Mouse (Mus musculus): ENCODE results near the gene Sec1. TPM values are rescaled to one million over a fixed set of nuclear protein-coding genes. Genes with fewer than 3 reads are reported as not detected.
A peak's percentile ranks its signal among the peaks of the same experiment; 100 is the strongest.

Sec1 gene
- polyA plus RNA-seq, 1 experiment from 2014 or later = 0.04 TPM

GRCm38 (mm10) chr7:45681046-45681736 lies 13.0 kb downstream of the Sec1 start:
- no peaks in the 10 kb centered on the region for H3K9me3 ChIP-seq (ENCODE audit: low read length)
- TF ChIP-seq CTCF (IDR thresholded peaks at IDR 0.05; ENCODE audit: low read depth) (no peak), EP300 (IDR thresholded peaks at IDR 0.05; ENCODE audit: low read depth) (no peak)
- H3K36me3 ChIP-seq (replicated peaks; ENCODE audit: insufficient read depth, low read length) = no peaks in the 10 kb centered on the region
- H3K4me1 ChIP-seq (ENCODE audit: insufficient read depth) = peaks cover 16% of the 10 kb centered on the region
- H3K4me3 ChIP-seq (ENCODE audit: low read depth, low read length) = no peak overlapping the region
- DNase-seq = no peak
- 0 out of 2 replicates have a peak overlapping the region, but pooled peaks have one; percentile 60 for H3K27ac ChIP-seq (ENCODE audit: low read depth)
- H3K4me2 ChIP-seq (ENCODE audit: low read depth, low read length) = no peak overlapping the region
- 43% methylated on average over 8 of the region's 8 CpGs for WGBS (ENCODE audit: insufficient replicate concordance)
- ATAC-seq = 0 out of 2 replicates have a peak, but pooled peaks have one; percentile 20
- no peaks in the 10 kb centered on the region for H3K27me3 ChIP-seq (ENCODE audit: insufficient read depth, low read length)
- H3K9ac ChIP-seq (replicated peaks) = no peak overlapping the region

GRCm38 (mm10) chr7:45679966-45680621 lies 14.1 kb downstream of the Sec1 start:
- TF ChIP-seq CTCF (IDR thresholded peaks at IDR 0.05; ENCODE audit: low read depth) = no peak
- peak; percentile 72 for TF ChIP-seq EP300 (IDR thresholded peaks at IDR 0.05; ENCODE audit: low read depth)
- Histone ChIP-seq H3K4me1 (ENCODE audit: insufficient read depth) (peaks cover 16% of the 10 kb centered on the region), H3K36me3 (replicated peaks; ENCODE audit: insufficient read depth, low read length) (no peaks in the 10 kb centered on the region), H3K9ac (replicated peaks) (no peak overlapping the region), H3K4me2 (ENCODE audit: low read depth, low read length) (no peak overlapping the region), H3K4me3 (ENCODE audit: low read depth, low read length) (no peak overlapping the region), H3K27ac (ENCODE audit: low read depth) (peak overlapping the region; percentile 60), H3K27me3 (ENCODE audit: insufficient read depth, low read length) (no peaks in the 10 kb centered on the region), H3K9me3 (ENCODE audit: low read length) (no peaks in the 10 kb centered on the region)
- 76% methylated on average over 14 of the region's 14 CpGs for WGBS (ENCODE audit: insufficient replicate concordance)
- no peak for DNase-seq
- peak; percentile 73 for ATAC-seq

- TF ChIP-seq CTCF (IDR thresholded peaks at IDR 0.05; ENCODE audit: low read depth) = no peak
- no peak for TF ChIP-seq EP300 (IDR thresholded peaks at IDR 0.05; ENCODE audit: low read depth)
These were observed 15.7 kb downstream of the Sec1 start for GRCm38 (mm10) chr7:45678513-45678912.

GRCm38 (mm10) chr7:45677627-45678295 lies 16.4 kb downstream of the Sec1 start:
- no peaks in the 10 kb centered on the region for H3K9me3 ChIP-seq (ENCODE audit: low read length)
- no peaks in the 10 kb centered on the region for H3K27me3 ChIP-seq (ENCODE audit: insufficient read depth, low read length)
- no peaks in the 10 kb centered on the region for H3K36me3 ChIP-seq (replicated peaks; ENCODE audit: insufficient read depth, low read length)
- H3K4me2 ChIP-seq (ENCODE audit: low read depth, low read length) = no peak overlapping the region
- no peak overlapping the region for H3K4me3 ChIP-seq (ENCODE audit: low read depth, low read length)
- WGBS (ENCODE audit: insufficient replicate concordance) = 65% methylated on average over 7 of the region's 7 CpGs
- H3K4me1 ChIP-seq (ENCODE audit: insufficient read depth) = peaks cover 16% of the 10 kb centered on the region
- no peak overlapping the region for H3K9ac ChIP-seq (replicated peaks)
- TF ChIP-seq EP300 (IDR thresholded peaks at IDR 0.05; ENCODE audit: low read depth) = no peak
- TF ChIP-seq CTCF (IDR thresholded peaks at IDR 0.05; ENCODE audit: low read depth) = no peak
- DNase-seq (no peak), ATAC-seq (no peak)
- H3K27ac ChIP-seq (ENCODE audit: low read depth) = no peak overlapping the region

More at GRCm38 (mm10) chr7:45678513-45678912, 15.7 kb downstream of the Sec1 start:
- DNase-seq (no peak), ATAC-seq (no peak)
- H3K27ac ChIP-seq (ENCODE audit: low read depth) = no peak overlapping the region
- no peaks in the 10 kb centered on the region for H3K9me3 ChIP-seq (ENCODE audit: low read length)
- no peaks in the 10 kb centered on the region for H3K27me3 ChIP-seq (ENCODE audit: insufficient read depth, low read length)
- H3K4me1 ChIP-seq (ENCODE audit: insufficient read depth) = peaks cover 16% of the 10 kb centered on the region
- H3K36me3 ChIP-seq (replicated peaks; ENCODE audit: insufficient read depth, low read length) = no peaks in the 10 kb centered on the region
- 84% methylated on average over 14 of the region's 14 CpGs for WGBS (ENCODE audit: insufficient replicate concordance)
- no peak overlapping the region for H3K4me2 ChIP-seq (ENCODE audit: low read depth, low read length)
- H3K9ac ChIP-seq (replicated peaks) = no peak overlapping the region
- H3K4me3 ChIP-seq (ENCODE audit: low read depth, low read length) = no peak overlapping the region

GRCm38 (mm10) chr7:45668921-45669320 lies 25.3 kb downstream of the Sec1 start:
- peak; percentile 48 for TF ChIP-seq CTCF (IDR thresholded peaks at IDR 0.05; ENCODE audit: low read depth)
- TF ChIP-seq EP300 (IDR thresholded peaks at IDR 0.05; ENCODE audit: low read depth) = no peak
- WGBS (ENCODE audit: insufficient replicate concordance) = 92% methylated on average over 9 of the region's 9 CpGs
- Histone ChIP-seq H3K27ac (ENCODE audit: low read depth) (no peak overlapping the region), H3K4me1 (ENCODE audit: insufficient read depth) (0 out of 2 replicates have a peak, but pooled peaks cover 3% of the 10 kb centered on the region), H3K4me2 (ENCODE audit: low read depth, low read length) (no peak overlapping the region), H3K36me3 (replicated peaks; ENCODE audit: insufficient read depth, low read length) (no peaks in the 10 kb centered on the region), H3K9ac (replicated peaks) (no peak overlapping the region), H3K27me3 (ENCODE audit: insufficient read depth, low read length) (no peaks in the 10 kb centered on the region), H3K9me3 (ENCODE audit: low read length) (no peaks in the 10 kb centered on the region), H3K4me3 (ENCODE audit: low read depth, low read length) (no peak overlapping the region)
- DNase-seq (no peak), ATAC-seq (no peak)

- no peak overlapping the region for H3K27ac ChIP-seq (ENCODE audit: low read depth)
- H3K9me3 ChIP-seq (ENCODE audit: low read length) = no peaks in the 10 kb centered on the region
- ATAC-seq = no peak
- no peaks in the 10 kb centered on the region for H3K36me3 ChIP-seq (replicated peaks; ENCODE audit: insufficient read depth, low read length)
- no peak for TF ChIP-seq EP300 (IDR thresholded peaks at IDR 0.05; ENCODE audit: low read depth)
- TF ChIP-seq CTCF (IDR thresholded peaks at IDR 0.05; ENCODE audit: low read depth) = no peak
- no peak overlapping the region for H3K4me2 ChIP-seq (ENCODE audit: low read depth, low read length)
- WGBS (ENCODE audit: insufficient replicate concordance) = 88% methylated on average over 14 of the region's 14 CpGs
- no peaks in the 10 kb centered on the region for H3K27me3 ChIP-seq (ENCODE audit: insufficient read depth, low read length)
- no peak for DNase-seq
- 0 out of 2 replicates have a peak, but pooled peaks cover 3% of the 10 kb centered on the region for H3K4me1 ChIP-seq (ENCODE audit: insufficient read depth)
- H3K9ac ChIP-seq (replicated peaks) = no peak overlapping the region
- no peak overlapping the region for H3K4me3 ChIP-seq (ENCODE audit: low read depth, low read length)
These were observed 26.4 kb downstream of the Sec1 start for GRCm38 (mm10) chr7:45667761-45668160.
